Mouse (Mus musculus): ENCODE data around the gene Cdh5.
A peak's percentile ranks its signal among the peaks of the same experiment; 100 is the strongest.

DNA sequence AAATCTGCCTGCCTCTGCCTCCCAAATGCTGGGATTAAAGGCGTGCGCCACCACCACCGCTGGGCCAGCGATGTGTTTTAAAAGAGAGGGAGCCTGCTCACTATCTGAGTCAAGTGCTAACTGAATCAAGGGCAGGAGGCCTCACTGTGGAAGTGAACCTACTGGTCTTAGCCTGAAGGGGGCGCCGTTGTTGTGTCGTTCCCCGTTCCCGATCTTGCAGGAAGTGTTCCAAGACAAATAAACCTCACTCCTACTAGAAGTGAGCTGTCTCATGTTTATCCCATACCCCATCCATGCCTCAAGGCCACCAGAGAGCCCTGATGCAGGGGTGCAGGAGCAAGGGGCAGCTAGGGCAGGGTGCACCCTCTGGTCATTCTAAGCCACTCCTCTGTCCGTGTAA, 16.1 kb upstream of the Cdh5 start:
- TF ChIP-seq CTCF (IDR thresholded peaks at IDR 0.05; ENCODE audit: low read depth, low read length) (peak; percentile 49), POLR2A (IDR thresholded peaks at IDR 0.05; ENCODE audit: extremely low read depth, insufficient read depth, low read length) (no peak)
